Mouse (Mus musculus) MEL (cell line): ENCODE measurements around the gene Grip2. TPM values are rescaled to one million over a fixed set of nuclear protein-coding genes. Genes with fewer than 3 reads are reported as not detected.

ENCODE experiments used
- DNase-seq: peaks from one replicate; pipeline ENCODE4 v3.0.0; 2011; ENCODE audit warnings: low read depth, low spot score
- H3K27ac ChIP-seq: 2 replicates; pipeline ENCODE4 v1.5.1; 2012; ENCODE audit warnings: low read depth, mild to moderate bottlenecking, control low read depth, low read length, moderate library complexity; ENCODE audit not compliant: control insufficient read depth
- H3K27me3 ChIP-seq, 2 experiments: fragments of 150-350 bp in 1 of 2; sonication (generic) in 1 of 2; 2 replicates each; pipeline ENCODE4 v1.6.1; 2012; ENCODE audit warnings: low read length in 2 of 2, mild to moderate bottlenecking in 2 of 2, improper control_type of control experiment in 1 of 2, moderate library complexity in 1 of 2; ENCODE audit not compliant: insufficient read depth in 2 of 2, control insufficient read depth in 1 of 2
- H3K36me3 ChIP-seq, 2 experiments: 2 replicates each; pipeline ENCODE4 v1.6.1; 2012 to 2014; ENCODE audit warnings: low read length in 2 of 2, improper control_type of control experiment in 1 of 2, inconsistent platforms in 1 of 2, mild to moderate bottlenecking in 1 of 2; ENCODE audit not compliant: insufficient read depth in 2 of 2, control insufficient read depth in 1 of 2
- H3K4me1 ChIP-seq, 2 experiments: fragments of 150-350 bp in 1 of 2; sonication (generic) in 1 of 2; 2 replicates each; pipeline ENCODE4 v1.6.1; 2012; ENCODE audit warnings: low read length in 2 of 2, improper control_type of control experiment in 1 of 2, mild to moderate bottlenecking in 1 of 2; ENCODE audit not compliant: insufficient read depth in 2 of 2, control insufficient read depth in 1 of 2
- H3K4me3 ChIP-seq, 2 experiments: fragments of 150-350 bp in 1 of 2; sonication (generic) in 1 of 2; 2 replicates each; pipeline ENCODE4 v1.5.1; 2012; ENCODE audit warnings: low read depth in 2 of 2, low read length in 2 of 2, mild to moderate bottlenecking in 2 of 2, moderate library complexity in 2 of 2, control low read depth in 1 of 2, improper control_type of control experiment in 1 of 2; ENCODE audit not compliant: control insufficient read depth in 1 of 2, insufficient read depth in 1 of 2
- H3K79me2 ChIP-seq: 2 replicates; pipeline ENCODE4 v1.6.1; 2012; ENCODE audit warnings: mild to moderate bottlenecking, low read length, moderate library complexity; ENCODE audit not compliant: control insufficient read depth, poor library complexity, insufficient read depth
- H3K9ac ChIP-seq: 2 replicates; pipeline ENCODE4 v1.6.1; 2012; ENCODE audit warnings: low read depth, mild to moderate bottlenecking, control low read depth, low read length, moderate library complexity; ENCODE audit not compliant: control insufficient read depth, poor library complexity, severe bottlenecking
- H3K9me3 ChIP-seq: fragments of 150-350 bp; sonication (generic); replicated peaks from 2 replicates; pipeline ENCODE4 v1.6.1; 2012; ENCODE audit warnings: mild to moderate bottlenecking, low read length, improper control_type of control experiment, moderate library complexity; ENCODE audit not compliant: insufficient read depth
- BHLHE40 ChIP-seq: IDR thresholded peaks from 2 replicates; pipeline ENCODE4 v1.6.1; 2012; ENCODE audit warnings: low read depth, mild to moderate bottlenecking, inconsistent platforms, low read length, improper control_type of control experiment, borderline replicate concordance
- CHD1 ChIP-seq: IDR thresholded peaks from 2 replicates; pipeline ENCODE4 v1.6.1; 2012; ENCODE audit warnings: low read depth, mild to moderate bottlenecking, inconsistent platforms, low read length, improper control_type of control experiment
- CTCF ChIP-seq, 3 experiments: IDR thresholded peaks in 2 of 3; conservative IDR thresholded peaks in 1 of 3; 2 replicates each; pipeline ENCODE4 v1.5.1; 2011 to 2012; ENCODE audit warnings: low read length in 3 of 3, low read depth in 2 of 3, mild to moderate bottlenecking in 2 of 3, improper control_type of control experiment in 1 of 3, inconsistent platforms in 1 of 3, mixed read lengths in 1 of 3, moderate library complexity in 1 of 3; ENCODE audit not compliant: control insufficient read depth in 1 of 3, insufficient read depth in 1 of 3, poor library complexity in 1 of 3, severe bottlenecking in 1 of 3
- ELF1 ChIP-seq: IDR thresholded peaks from 2 replicates; pipeline ENCODE4 v1.6.1; 2014; ENCODE audit warnings: low read depth, mild to moderate bottlenecking, inconsistent platforms, low read length, improper control_type of control experiment, moderate library complexity
- EP300 ChIP-seq, 2 experiments: IDR thresholded peaks; 2 replicates each; pipeline ENCODE4 v1.6.1; 2011; ENCODE audit warnings: improper control_type of control experiment in 2 of 2, low read length in 2 of 2, low read depth in 1 of 2, mild to moderate bottlenecking in 1 of 2
- ETS1 ChIP-seq: IDR thresholded peaks from 2 replicates; pipeline ENCODE4 v1.6.1; 2012; ENCODE audit warnings: low read depth, mild to moderate bottlenecking, inconsistent platforms, low read length, improper control_type of control experiment, moderate library complexity
- GABPA ChIP-seq: IDR thresholded peaks from 2 replicates; pipeline ENCODE4 v1.6.1; 2012; ENCODE audit warnings: low read depth, mild to moderate bottlenecking, inconsistent platforms, low read length, improper control_type of control experiment, moderate library complexity
- GATA1 ChIP-seq: IDR thresholded peaks from 2 replicates; pipeline ENCODE4 v1.6.1; 2011; ENCODE audit warnings: low read depth, low read length, improper control_type of control experiment
- KAT2A ChIP-seq: conservative IDR thresholded peaks from 2 replicates; pipeline ENCODE4 v1.6.1; 2012; ENCODE audit warnings: low read depth, low read length, improper control_type of control experiment, inconsistent platforms
- MAFK ChIP-seq: IDR thresholded peaks from 2 replicates; pipeline ENCODE4 v1.6.1; 2011; ENCODE audit warnings: low read depth, mild to moderate bottlenecking, low read length, improper control_type of control experiment, borderline replicate concordance
- MAZ ChIP-seq: IDR thresholded peaks from 2 replicates; pipeline ENCODE4 v1.6.1; 2012; ENCODE audit warnings: low read depth, mild to moderate bottlenecking, inconsistent platforms, low read length, improper control_type of control experiment
- MXI1 ChIP-seq: IDR thresholded peaks from 2 replicates; pipeline ENCODE4 v1.6.1; 2011; ENCODE audit warnings: mild to moderate bottlenecking, low read depth, low read length, improper control_type of control experiment
- POLR2A ChIP-seq, 2 experiments: IDR thresholded peaks; 2 replicates each; pipeline ENCODE4 v1.6.1; 2011 to 2012; ENCODE audit warnings: low read length in 2 of 2, mild to moderate bottlenecking in 2 of 2, control low read depth in 1 of 2, improper control_type of control experiment in 1 of 2, low read depth in 1 of 2, moderate library complexity in 1 of 2; ENCODE audit not compliant: control insufficient read depth in 1 of 2, insufficient read depth in 1 of 2, poor library complexity in 1 of 2
- RCOR1 ChIP-seq: IDR thresholded peaks from 2 replicates; pipeline ENCODE4 v1.6.1; 2012; ENCODE audit warnings: low read depth, mild to moderate bottlenecking, inconsistent platforms, low read length, improper control_type of control experiment
- SMC3 ChIP-seq: IDR thresholded peaks from 2 replicates; pipeline ENCODE4 v1.6.1; 2011; ENCODE audit warnings: low read depth, low read length, improper control_type of control experiment
- TAL1 ChIP-seq: IDR thresholded peaks from 2 replicates; pipeline ENCODE4 v1.6.1; 2012; ENCODE audit warnings: mild to moderate bottlenecking, inconsistent platforms, low read length, moderate library complexity, mixed read lengths
- TBP ChIP-seq: IDR thresholded peaks from 2 replicates; pipeline ENCODE4 v1.8.0; 2011; ENCODE audit warnings: low read depth, low read length, improper control_type of control experiment
- USF1 ChIP-seq: IDR thresholded peaks from 2 replicates; pipeline ENCODE4 v1.6.1; 2014; ENCODE audit warnings: low read depth, mild to moderate bottlenecking, inconsistent platforms, low read length, improper control_type of control experiment, moderate library complexity
- ZC3H11A ChIP-seq: IDR thresholded peaks from 2 replicates; pipeline ENCODE4 v1.6.1; 2012; ENCODE audit warnings: low read depth, mild to moderate bottlenecking, inconsistent platforms, low read length, improper control_type of control experiment
- ZKSCAN1 ChIP-seq: IDR thresholded peaks from 2 replicates; pipeline ENCODE4 v1.6.1; 2012; ENCODE audit warnings: low read depth, mild to moderate bottlenecking, inconsistent platforms, low read length, improper control_type of control experiment, moderate library complexity
- ZNF384 ChIP-seq: IDR thresholded peaks from 2 replicates; pipeline ENCODE4 v1.6.1; 2012; ENCODE audit warnings: low read depth, mild to moderate bottlenecking, inconsistent platforms, low read length, improper control_type of control experiment
- polyA plus RNA-seq, 2 experiments: library from polyadenylated mRNA; stranded (reverse) in 1 of 2; unstranded in 1 of 2; fragments of >175 nt in 1 of 2; fragments of >200 nt in 1 of 2; gene quantifications; 2 replicates each; pipeline versions ENCODE4 v1.2.1 to v1.2.4; 2012; ENCODE audit warnings: low replicate concordance in 2 of 2, low read depth in 1 of 2; ENCODE audit not compliant: insufficient read length in 2 of 2, insufficient read depth in 1 of 2, missing spikeins in 1 of 2
- total RNA-seq: library from RNA; depleted of rRNA; stranded (reverse); fragments of 300-350 nt; gene quantifications from 2 replicates; pipeline ENCODE4 v1.2.3, GENCODE M21; 2012

Gene Grip2
- total and polyA plus RNA-seq, 3 experiments, result not detected

DNA sequence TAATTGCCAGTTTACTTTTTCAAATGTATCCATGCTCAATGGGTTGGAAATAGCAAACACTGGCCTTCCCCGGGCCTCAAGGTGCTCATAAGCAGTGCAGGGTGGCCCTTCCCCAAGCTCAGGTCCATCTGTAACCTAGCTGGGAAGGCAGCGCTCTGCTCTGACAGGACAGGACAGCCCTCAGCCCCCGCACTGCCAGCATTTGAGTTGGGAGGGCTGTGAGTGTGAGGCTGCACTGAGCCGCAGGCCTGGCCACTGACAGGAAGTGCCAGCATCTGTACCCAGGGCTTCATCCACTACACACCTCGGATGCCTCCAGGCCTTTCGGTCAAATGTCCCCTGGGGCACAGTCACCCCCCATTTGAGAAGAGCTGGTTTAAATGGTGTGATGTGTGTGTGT, 11.1 kb downstream of the Grip2 start:
- peaks cover 0 to 5% of the 10 kb centered on the region in 2 experiments; a peak in 3 of 4 replicates for H3K27me3 ChIP-seq
- H3K4me3 ChIP-seq, result no peak overlapping the region
- H3K79me2 ChIP-seq, result no peaks in the 10 kb centered on the region
- TF ChIP-seq POLR2A (IDR thresholded peaks at IDR 0.05; ENCODE audit: control insufficient read depth in 1 of 2, insufficient read depth in 1 of 2, low read depth in 1 of 2, low read length in 2 of 2, poor library complexity in 1 of 2) (no peak), ZNF384 (no peak), SMC3 (no peak), MAFK (no peak), MXI1 (no peak)
- no peak overlapping the region for H3K9ac ChIP-seq
- no peaks in the 10 kb centered on the region for H3K36me3 ChIP-seq
- no peaks in the 10 kb centered on the region for H3K4me1 ChIP-seq
- no peak for DNase-seq
- H3K27ac ChIP-seq, result no peak overlapping the region
- no peaks in the 10 kb centered on the region for H3K9me3 ChIP-seq

DNA sequence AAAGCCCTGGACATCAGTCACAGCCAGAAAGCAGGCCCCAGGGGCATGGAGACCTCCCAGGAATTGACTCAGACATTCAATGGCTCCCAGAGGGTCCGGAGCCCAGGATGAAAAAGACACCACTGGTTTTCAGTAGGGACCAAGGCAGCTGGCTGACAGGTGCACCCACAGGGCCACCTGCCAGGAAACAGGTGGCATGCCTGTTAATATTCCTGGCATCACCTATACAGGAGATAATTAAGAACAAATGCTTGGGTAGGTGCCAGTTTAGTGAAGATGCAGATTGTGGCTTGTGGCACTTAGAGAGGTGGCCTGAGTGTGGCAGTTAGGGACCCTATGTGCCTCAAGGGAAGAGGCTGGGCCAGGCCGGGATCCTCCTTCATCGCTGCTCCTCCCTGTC, 13.4 kb downstream of the Grip2 start:
- no peak overlapping the region for H3K9ac ChIP-seq
- H3K36me3 ChIP-seq, result no peaks in the 10 kb centered on the region

DNA sequence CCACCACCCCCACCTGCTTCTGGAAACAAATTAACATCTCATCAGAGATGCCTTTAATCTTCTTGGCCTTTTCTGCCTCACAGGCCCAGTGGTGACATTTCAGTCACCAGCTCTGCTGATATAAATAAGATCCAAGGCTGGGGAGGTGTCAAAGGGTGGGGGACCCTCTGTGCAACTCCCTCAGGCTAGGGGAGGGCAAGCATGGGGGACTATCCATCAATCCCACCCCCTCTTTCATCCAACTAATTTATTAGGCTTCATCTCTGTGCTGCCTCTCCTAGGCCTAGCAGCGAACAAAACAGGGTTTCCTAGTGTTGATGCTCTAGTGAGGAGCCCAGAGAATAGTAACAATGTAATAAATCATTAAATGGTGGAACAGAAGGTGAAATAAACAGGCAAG, 17.0 kb downstream of the Grip2 start:
- no peak for DNase-seq
- H3K27me3 ChIP-seq, result no peaks in the 10 kb centered on the region; a peak in 1 of 4 replicates
- H3K36me3 ChIP-seq, result no peaks in the 10 kb centered on the region
- no peaks in the 10 kb centered on the region for H3K4me1 ChIP-seq
- no peaks in the 10 kb centered on the region for H3K9me3 ChIP-seq
- H3K4me3 ChIP-seq, result no peak overlapping the region
- no peaks in the 10 kb centered on the region for H3K79me2 ChIP-seq
- H3K27ac ChIP-seq, result no peak overlapping the region
- TF ChIP-seq USF1 (no peak), TBP (no peak), ZC3H11A (no peak), CHD1 (no peak), ZKSCAN1 (no peak), CTCF (IDR thresholded peaks at IDR 0.05 in 2 of 3, conservative IDR thresholded peaks at IDR 0.05 in 1 of 3; ENCODE audit: control insufficient read depth in 1 of 3, insufficient read depth in 1 of 3, low read depth in 2 of 3, low read length in 3 of 3, poor library complexity in 1 of 3, severe bottlenecking in 1 of 3) (no peak), BHLHE40 (no peak), TAL1 (no peak)
- no peak overlapping the region for H3K9ac ChIP-seq

More for the DNA sequence above, 13.4 kb downstream of the Grip2 start:
- H3K4me3 ChIP-seq, result no peak overlapping the region
- H3K27ac ChIP-seq, result no peak overlapping the region
- DNase-seq, result no peak
- H3K4me1 ChIP-seq, result no peaks in the 10 kb centered on the region
- H3K27me3 ChIP-seq, result peaks cover 0 to 2% of the 10 kb centered on the region in 2 experiments; a peak in 3 of 4 replicates
- TF ChIP-seq GATA1, result no peak
- TF ChIP-seq RCOR1, result no peak
- no peak for TF ChIP-seq EP300 (IDR thresholded peaks at IDR 0.05; ENCODE audit: low read depth in 1 of 2, low read length in 2 of 2)
- no peak for TF ChIP-seq GABPA
- TF ChIP-seq CHD1, result no peak
- TF ChIP-seq TBP, result no peak
- no peak for TF ChIP-seq ELF1
- TF ChIP-seq ETS1, result no peak
- no peak for TF ChIP-seq MXI1
- TF ChIP-seq MAZ, result no peak
- no peak for TF ChIP-seq KAT2A
- no peaks in the 10 kb centered on the region for H3K79me2 ChIP-seq
- no peaks in the 10 kb centered on the region for H3K9me3 ChIP-seq
